Mouse (Mus musculus) urinary bladder, postnatal 25 days (tissue): ENCODE measurements around the gene Gm2832.
"Not testable (repeated sequence)": the region's sequence is repeated elsewhere in the genome, so short reads cannot be mapped to it uniquely, and the experiment has no call there.

Experiments used
- DNase-seq: peaks from one replicate; pipeline ENCODE4 v3.0.0; 2022; ENCODE audit warnings: low spot score

Gene Gm2832

GRCm38 (mm10) chr14:41278505-41278904 is at the start of gene Gm2832:
Gene Gm2832 (plus strand): TSS chr14:41278805.
- DNase-seq = not testable (repeated sequence)

GRCm38 (mm10) chr14:41263296-41263695 is 15.3 kb upstream of the Gm2832 start:
- DNase-seq = not testable (repeated sequence)

GRCm38 (mm10) chr14:41263853-41264755 is 14.5 kb upstream of the Gm2832 start:
- DNase-seq = not testable (repeated sequence)

GRCm38 (mm10) chr14:41264756-41265566 is 13.6 kb upstream of the Gm2832 start:
- DNase-seq = peak; percentile 12

- DNase-seq = not testable (repeated sequence)
These were observed 7.4 kb downstream of the Gm2832 start for GRCm38 (mm10) chr14:41285965-41286364.
